Mouse (Mus musculus) megakaryocyte, embryonic 14.5 days (primary cell): ENCODE data around the gene Ppt2.

Experiments used
- FLI1 ChIP-seq: IDR thresholded peaks from 2 replicates; pipeline ENCODE4 v1.6.1; 2012; ENCODE audit warnings: low read length, inconsistent platforms, mixed read lengths
- GATA1 ChIP-seq: IDR thresholded peaks from 3 replicates; pipeline ENCODE4 v1.6.1; 2012; ENCODE audit warnings: mixed read lengths, low read length, inconsistent platforms, borderline replicate concordance

DNA sequence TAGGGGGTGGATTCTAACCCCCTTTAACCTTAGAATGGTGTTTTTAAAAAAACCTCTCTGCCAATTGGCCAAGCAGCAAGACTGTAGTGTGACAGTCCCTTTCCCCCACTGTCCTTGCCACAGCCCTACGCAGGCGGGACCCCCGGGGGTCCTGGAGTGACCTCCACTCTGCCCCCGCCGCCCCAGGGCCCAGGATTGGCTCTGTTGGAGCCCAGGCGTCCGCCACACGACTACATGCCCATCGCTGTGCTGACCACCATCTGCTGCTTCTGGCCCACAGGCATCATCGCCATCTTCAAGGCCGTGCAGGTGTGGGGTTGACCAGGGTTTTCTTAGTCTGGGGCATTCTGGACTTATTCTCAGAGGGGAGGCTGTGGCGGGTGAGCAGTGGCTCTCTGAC lies 3.3 kb upstream of the Ppt2 start:
- TF ChIP-seq GATA1 (no peak), FLI1 (no peak)
